Comparison of ENCODE assay signal across 22 mouse cellular contexts in genomic region chr2:23007577-23007976, GRCm38 (mm10). TPM values are rescaled to one million over a fixed set of nuclear protein-coding genes. Genes with fewer than 3 reads are reported as not detected.
A peak's percentile ranks its signal among the peaks of the same experiment; 100 is the strongest.
DNase-seq lines count a peak whose midpoint lies in the region; ATAC-seq and TF ChIP-seq lines count a peak whose summit lies in the region.
"Had no signal": no experiment of that assay in that cellular context is flagged by ENCODE, and none has a peak within 500 bp of the region (broad histone marks: within the 10 kb centered on the region; RNA-seq: fewer than 3 reads in every experiment).

No protein-coding gene starts in this region.

- H3K9ac ChIP-seq in heart, adult 2 months (ENCODE audit: low read depth, low read length) = no peak overlapping the region
- no peak overlapping the region for H3K9ac ChIP-seq in heart, embryonic 12.5 days
- H3K9ac ChIP-seq in lung, postnatal 0 days (replicated peaks; ENCODE audit: low read depth) = no peak overlapping the region
- H3K9ac ChIP-seq in stomach, postnatal 0 days (ENCODE audit: low read length) = no peak overlapping the region
- H3K9ac ChIP-seq: heart, embryonic 15.5 days; liver, embryonic 13.5 days; midbrain, embryonic 13.5 days; neural tube, embryonic 13.5 days had no signal

- H3K4me2 ChIP-seq in heart, embryonic 12.5 days = no peak overlapping the region
- H3K4me2 ChIP-seq in lung, postnatal 0 days (replicated peaks; ENCODE audit: low read depth, low read length) = no peak overlapping the region
- no peak overlapping the region for H3K4me2 ChIP-seq in stomach, postnatal 0 days (replicated peaks; ENCODE audit: low read depth)
- H3K4me2 ChIP-seq: heart, embryonic 15.5 days; liver, embryonic 13.5 days; midbrain, embryonic 13.5 days; neural tube, embryonic 13.5 days had no signal

- no peak for TF ChIP-seq EP300 in heart, adult 2 months (IDR thresholded peaks at IDR 0.05; ENCODE audit: insufficient read depth, low read depth, low read length)
- TF ChIP-seq EP300 in lung, postnatal 0 days (IDR thresholded peaks at IDR 0.05) = no peak
- TF ChIP-seq EP300 in stomach, postnatal 0 days (optimal IDR thresholded peaks at IDR 0.05) = no peak

- peaks cover 4% of the 10 kb centered on the region for H3K4me1 ChIP-seq in heart, adult 2 months (ENCODE audit: control insufficient read depth, insufficient read depth, low read length)
- peaks cover 6% of the 10 kb centered on the region for H3K4me1 ChIP-seq in heart, embryonic 12.5 days (replicated peaks)
- H3K4me1 ChIP-seq in lung, postnatal 0 days (ENCODE audit: insufficient read depth, low read depth, low read length) = 0 out of 2 replicates have a peak, but pooled peaks cover 2% of the 10 kb centered on the region
- no peaks in the 10 kb centered on the region; the same call in 1 of the 2 replicates for H3K4me1 ChIP-seq in bone marrow, adult 2 months (ENCODE audit: control insufficient read depth, insufficient read depth, low read length)
- no peaks in the 10 kb centered on the region for H3K4me1 ChIP-seq in stomach, postnatal 0 days (replicated peaks; ENCODE audit: control insufficient read depth, insufficient read depth)
- H3K4me1 ChIP-seq: forebrain, embryonic 10.5 days; midbrain, embryonic 13.5 days had no signal

- TF ChIP-seq CTCF in heart, adult 2 months (IDR thresholded peaks at IDR 0.05) = peak; percentile 31
- peak; percentile 33; the same call in 1 of the 2 replicates for TF ChIP-seq CTCF in lung, postnatal 0 days (IDR thresholded peaks at IDR 0.05)
- peak; percentile 20; the same call in 1 of the 2 replicates for TF ChIP-seq CTCF in bone marrow, adult 2 months (IDR thresholded peaks at IDR 0.05; ENCODE audit: control insufficient read depth, insufficient read depth, low read length)
- peak; percentile 34 for TF ChIP-seq CTCF in stomach, postnatal 0 days (IDR thresholded peaks at IDR 0.05; ENCODE audit: low read depth)

- TF ChIP-seq POLR2A in heart, adult 2 months (IDR thresholded peaks at IDR 0.05; ENCODE audit: insufficient read depth, low read depth, low read length) = no peak
- TF ChIP-seq POLR2A in bone marrow, adult 2 months (IDR thresholded peaks at IDR 0.05; ENCODE audit: borderline replicate concordance, control insufficient read depth, low read depth, low read length) = no peak

- H3K79me2 ChIP-seq in heart, adult 2 months (replicated peaks; ENCODE audit: control insufficient read depth, insufficient read depth, low read length) = peaks cover 7% of the 10 kb centered on the region

- WGBS in heart, adult 2 months = 86% methylated on average over 7 of the region's 7 CpGs
- WGBS in heart, embryonic 12.5 days = 87% methylated on average over 7 of the region's 7 CpGs
- WGBS in lung, postnatal 0 days = 87% methylated on average over 7 of the region's 7 CpGs
- 88% methylated on average over 7 of the region's 7 CpGs for WGBS in bone marrow, adult 2 months
- WGBS in stomach, postnatal 0 days = 90% methylated on average over 7 of the region's 7 CpGs

- peaks cover 2% of the 10 kb centered on the region; the same call in 1 of the 2 replicates for H3K36me3 ChIP-seq in heart, adult 2 months (ENCODE audit: control insufficient read depth, insufficient read depth, low read length)
- peaks cover 16% of the 10 kb centered on the region for H3K36me3 ChIP-seq in heart, embryonic 12.5 days
- H3K36me3 ChIP-seq in lung, postnatal 0 days (ENCODE audit: insufficient read depth, low read length) = no peaks in the 10 kb centered on the region
- 0 out of 2 replicates have a peak, but pooled peaks cover 2% of the 10 kb centered on the region for H3K36me3 ChIP-seq in stomach, postnatal 0 days (ENCODE audit: control insufficient read depth, insufficient read depth, low read length)
- H3K36me3 ChIP-seq: heart, embryonic 15.5 days; midbrain, embryonic 13.5 days had no signal

- DNase-seq in heart, adult 2 months = no peak
- DNase-seq in lung, postnatal 0 days (ENCODE audit: low spot score) = no peak
- DNase-seq in lung, postnatal 4 days = no peak
- no peak for DNase-seq in stomach, postnatal 0 days (ENCODE audit: low spot score)
- DNase-seq in T-cell, adult 2 months (ENCODE audit: low spot score) = no peak
- DNase-seq in urinary bladder, postnatal 25 days (ENCODE audit: low spot score) = no peak
- DNase-seq: cerebellum, postnatal 25 days; heart, postnatal 4 days; kidney, adult 9 months; kidney, postnatal 25 days; layer of hippocampus, adult 9-11 months; liver, embryonic 13.5 days; spleen, adult 18-20 months; thymus, adult 2 months had no signal

- H3K27ac ChIP-seq in heart, adult 2 months = no peak overlapping the region
- H3K27ac ChIP-seq in heart, embryonic 12.5 days (ENCODE audit: poor library complexity, severe bottlenecking) = no peak overlapping the region
- H3K27ac ChIP-seq in lung, postnatal 0 days (ENCODE audit: low read length) = no peak overlapping the region
- no peak overlapping the region for H3K27ac ChIP-seq in bone marrow, adult 2 months (ENCODE audit: control insufficient read depth, insufficient read depth, low read depth, low read length, poor library complexity)
- no peak overlapping the region for H3K27ac ChIP-seq in stomach, postnatal 0 days (replicated peaks)
- H3K27ac ChIP-seq: forebrain, embryonic 10.5 days; heart, embryonic 15.5 days; left cerebral cortex, adult 2 months; liver, embryonic 13.5 days; midbrain, embryonic 13.5 days; neural tube, embryonic 13.5 days had no signal

- H3K4me3 ChIP-seq in heart, adult 2 months = no peak overlapping the region
- H3K4me3 ChIP-seq in heart, embryonic 12.5 days = no peak overlapping the region
- no peak overlapping the region for H3K4me3 ChIP-seq in lung, postnatal 0 days (ENCODE audit: low read depth, low read length)
- no peak overlapping the region for H3K4me3 ChIP-seq in bone marrow, adult 2 months (replicated peaks; ENCODE audit: control insufficient read depth, low read depth, low read length)
- no peak overlapping the region for H3K4me3 ChIP-seq in stomach, postnatal 0 days (ENCODE audit: low read depth, low read length)
- H3K4me3 ChIP-seq: forebrain, embryonic 10.5 days; heart, embryonic 15.5 days; left cerebral cortex, adult 2 months; liver, embryonic 13.5 days; midbrain, embryonic 13.5 days; neural tube, embryonic 13.5 days had no signal

- no peak for ATAC-seq in heart, embryonic 12.5 days (ENCODE audit: insufficient number of reproducible peaks, low FRiP score)
- ATAC-seq in lung, postnatal 0 days = no peak
- no peak for ATAC-seq in stomach, postnatal 0 days (ENCODE audit: low FRiP score, low TSS enrichment)
- ATAC-seq: hindbrain, embryonic 16.5 days; midbrain, embryonic 13.5 days had no signal

- no peaks in the 10 kb centered on the region for H3K9me3 ChIP-seq in heart, embryonic 12.5 days (replicated peaks)
- H3K9me3 ChIP-seq in lung, postnatal 0 days (ENCODE audit: low read length) = no peaks in the 10 kb centered on the region
- H3K9me3 ChIP-seq in stomach, postnatal 0 days (ENCODE audit: control insufficient read depth, low read length) = no peaks in the 10 kb centered on the region
- H3K9me3 ChIP-seq: forebrain, embryonic 10.5 days; heart, embryonic 15.5 days; liver, embryonic 13.5 days; midbrain, embryonic 13.5 days; neural tube, embryonic 13.5 days had no signal

- no peaks in the 10 kb centered on the region for H3K27me3 ChIP-seq in heart, adult 2 months (ENCODE audit: control insufficient read depth, insufficient read depth, low read length)
- H3K27me3 ChIP-seq in heart, embryonic 12.5 days (replicated peaks) = no peaks in the 10 kb centered on the region
- H3K27me3 ChIP-seq in lung, postnatal 0 days (replicated peaks; ENCODE audit: insufficient read depth, low read length) = no peaks in the 10 kb centered on the region
- no peaks in the 10 kb centered on the region for H3K27me3 ChIP-seq in stomach, postnatal 0 days (ENCODE audit: control insufficient read depth, insufficient read depth, low read length)
- H3K27me3 ChIP-seq: heart, embryonic 15.5 days; liver, embryonic 13.5 days; midbrain, embryonic 13.5 days; neural tube, embryonic 13.5 days had no signal

- intact Hi-C loops in heart, adult 2 months (cut with DNase I) = no loop called here

RNA-seq across cellular contexts. Expression of gene Abi1, which starts 32.5 kb away (rescaled TPM):
- 10 to 100 TPM; 20.9 to 23.5 TPM for total RNA-seq in heart, adult 2 months (2021)
- 32.6 and 40.9 TPM in 2 replicates for polyA plus RNA-seq in heart, adult 2 months (2012; rRNA removed)
- polyA plus RNA-seq in heart, embryonic 12.5 days (2016; fragmentation: Nextera tagmentation; extraction: Ambion mirVana) = 33.9 and 37.0 TPM in 2 replicates
- 51.5 and 54.0 TPM in 2 replicates for polyA plus RNA-seq in lung, postnatal 0 days (2015; fragmentation: Nextera tagmentation; extraction: Ambion mirVana)
- polyA plus RNA-seq in bone marrow, adult 2 months (2011; ENCODE audit: insufficient read depth, insufficient read length, low replicate concordance, missing spikeins) = 41.0 and 53.1 TPM in 2 replicates
- polyA plus RNA-seq in stomach, postnatal 0 days (2015; fragmentation: Nextera tagmentation; extraction: Ambion mirVana) = 40.7 and 42.4 TPM in 2 replicates
